Mouse (Mus musculus) 3134 (cell line): ENCODE data around the gene Slc22a20.

Experiments used
- DNase-seq: peaks from one replicate; pipeline ENCODE4 v3.0.0-alpha.2; 2011; ENCODE audit warnings: low spot score; ENCODE audit not compliant: insufficient read length; ENCODE audit errors: extremely low read depth

The Slc22a20 gene

DNA sequence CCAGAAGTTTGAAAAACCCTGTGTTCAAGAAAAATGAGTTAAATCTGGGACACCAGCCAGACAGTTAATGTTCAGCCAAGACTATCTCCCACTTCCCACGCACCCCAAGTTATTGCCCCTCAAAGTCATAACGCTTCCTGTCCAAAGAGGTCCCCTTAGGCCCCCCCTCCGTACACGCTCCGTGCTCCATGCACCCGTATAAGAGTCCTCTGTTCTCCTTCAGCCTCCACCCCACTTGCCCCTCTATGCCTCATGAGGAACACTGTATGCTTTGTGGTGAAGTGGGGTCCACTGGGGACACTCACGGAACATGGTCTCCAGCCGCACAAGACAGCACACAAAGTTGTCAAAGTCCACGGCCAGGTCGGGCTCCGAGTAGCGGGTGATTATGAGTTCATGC, 4.1 kb upstream of the Slc22a20 start:
- no peak for DNase-seq

DNA sequence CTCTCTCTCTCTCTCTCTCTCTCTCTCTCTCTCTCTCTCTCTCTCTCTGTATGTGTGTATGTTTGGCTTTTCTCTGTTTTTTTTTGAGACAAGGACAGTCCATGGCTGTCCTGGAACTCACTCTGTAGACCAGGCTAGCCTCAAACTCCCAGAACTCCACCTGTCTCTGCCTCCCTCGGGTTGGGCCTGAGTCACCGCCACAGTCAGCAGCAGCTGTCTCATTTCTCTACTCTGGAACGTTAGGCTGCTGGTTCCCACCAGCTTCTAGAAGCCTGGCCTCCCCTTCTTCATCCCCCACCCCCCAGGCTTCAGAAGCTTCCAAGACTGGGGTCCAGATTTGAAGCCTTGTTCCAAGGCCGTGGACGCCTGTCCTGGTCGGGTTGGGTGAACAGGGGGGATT, 3.6 kb upstream of the Slc22a20 start:
- DNase-seq = no peak

DNA sequence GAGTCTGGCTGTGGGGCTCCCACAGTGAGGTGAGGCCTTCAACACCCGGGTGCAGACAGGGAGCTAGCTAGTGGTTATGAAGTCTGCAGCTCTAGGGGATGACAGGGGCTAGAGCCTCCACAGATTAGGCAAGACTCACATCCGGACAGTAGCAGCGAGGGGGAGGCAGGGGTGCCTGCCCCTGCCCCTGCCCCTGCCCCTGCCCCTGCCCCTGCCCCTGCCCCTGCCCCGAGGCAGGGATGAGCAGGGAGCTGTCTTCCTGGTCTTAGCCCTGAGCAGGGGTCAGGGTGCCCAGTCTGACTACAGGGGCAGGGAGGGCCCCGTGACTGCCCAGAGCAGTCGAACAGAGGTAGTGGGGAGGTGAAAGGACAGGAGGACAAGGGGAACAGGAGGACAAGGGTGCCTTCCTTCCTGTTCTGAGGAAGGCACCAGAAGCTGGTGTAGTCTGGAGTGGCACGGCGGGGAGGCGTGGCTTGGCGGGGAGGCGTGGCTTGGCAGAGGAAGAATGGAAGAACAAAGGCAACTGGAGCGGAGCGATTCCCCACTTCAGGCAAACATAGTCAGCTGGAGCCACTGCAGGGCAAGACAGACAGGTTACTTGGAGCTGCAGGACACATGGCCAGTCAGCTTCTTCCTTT, 3.0 kb upstream of the Slc22a20 start:
- peak; percentile 81 for DNase-seq

GRCm38 (mm10) chr19:5988027-5988814, 2.3 kb upstream of the Slc22a20 start:
- DNase-seq = peak; percentile 67

- DNase-seq = no peak
These were observed 5.5 kb downstream of the Slc22a20 start for GRCm38 (mm10) chr19:5980477-5980876.

DNA sequence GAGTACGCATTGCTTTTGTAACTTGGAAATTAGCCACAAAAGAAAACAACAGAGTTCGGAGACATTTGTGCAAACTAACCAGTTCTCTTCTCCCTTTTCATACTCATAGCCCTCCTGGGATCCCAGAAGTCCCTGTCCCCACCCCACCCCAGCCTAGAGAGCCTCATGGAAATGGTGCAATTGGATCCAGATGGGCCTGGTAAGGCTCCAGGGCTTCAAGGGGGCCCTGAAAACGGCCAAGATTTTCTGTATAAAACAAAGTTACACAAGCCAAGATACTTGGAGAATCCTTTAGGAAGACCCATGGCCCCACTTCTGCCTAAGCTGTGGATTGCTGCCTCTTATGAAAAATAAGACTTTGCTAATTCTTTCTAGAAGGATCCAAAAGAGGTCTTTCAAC, 8.2 kb downstream of the Slc22a20 start:
- DNase-seq = no peak

GRCm38 (mm10) chr19:5975676-5976075, 10.3 kb downstream of the Slc22a20 start:
- no peak for DNase-seq

GRCm38 (mm10) chr19:5975112-5975511, 10.8 kb downstream of the Slc22a20 start:
- DNase-seq = no peak

GRCm38 (mm10) chr19:5967664-5968063, 18.3 kb downstream of the Slc22a20 start:
- DNase-seq = no peak

GRCm38 (mm10) chr19:5966786-5967185, 19.2 kb downstream of the Slc22a20 start:
- no peak for DNase-seq

DNA sequence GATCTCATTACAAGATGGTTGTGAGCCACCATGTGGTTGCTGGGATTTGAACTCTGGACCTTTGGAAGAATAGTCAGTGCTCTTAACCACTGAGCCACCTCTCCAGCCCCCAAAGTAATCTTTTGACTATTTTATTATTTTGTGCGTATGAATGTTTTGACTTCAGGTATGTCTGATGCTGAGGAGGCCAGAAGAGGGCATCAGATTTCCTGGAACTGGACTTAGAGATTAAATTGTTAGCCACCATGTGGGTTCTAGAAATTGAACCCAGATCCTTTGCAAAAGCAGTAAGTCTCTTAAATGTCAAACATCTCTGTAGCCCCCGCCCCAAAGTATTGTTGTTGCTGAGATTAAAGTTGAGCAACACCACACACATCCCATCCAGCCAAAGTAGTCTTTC, 20.0 kb downstream of the Slc22a20 start:
- no peak for DNase-seq

DNA sequence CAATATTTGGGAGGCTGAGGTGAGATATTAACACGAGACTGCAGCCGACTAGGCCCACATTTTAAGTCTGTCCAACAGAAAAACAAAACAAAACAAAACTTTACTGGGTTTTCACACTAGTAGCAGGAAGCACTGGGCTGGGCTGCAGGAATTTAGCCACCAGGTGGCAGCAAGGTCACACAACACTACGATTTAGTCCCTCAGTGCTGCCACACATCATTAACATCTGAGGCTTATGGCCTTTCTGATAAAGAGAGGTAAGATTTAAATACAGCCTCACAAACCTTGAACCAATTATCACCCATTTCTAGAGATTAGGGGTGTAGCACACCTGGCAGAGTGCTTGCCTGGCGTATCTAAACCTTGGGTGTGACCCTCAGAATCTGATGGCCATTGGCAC, 20.7 kb downstream of the Slc22a20 start:
- no peak for DNase-seq

DNA sequence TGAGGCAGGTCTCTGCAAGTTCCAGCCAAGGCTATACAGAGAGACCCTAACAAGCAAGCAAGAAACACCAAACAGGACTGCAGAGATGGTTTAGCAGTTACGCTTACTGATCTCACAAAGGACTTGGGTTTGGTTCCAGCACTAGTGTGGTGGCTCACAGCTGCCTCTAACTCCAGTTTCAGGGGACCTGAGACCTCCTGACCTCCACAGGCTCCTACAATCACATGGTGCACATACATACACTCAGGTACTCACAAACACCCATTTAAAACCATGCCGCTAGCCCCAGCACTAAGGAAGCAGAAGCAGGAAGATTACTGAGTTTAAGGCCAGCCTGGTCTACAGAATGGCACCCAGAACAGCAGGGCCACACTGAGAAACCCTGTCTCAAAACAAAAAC, 21.1 kb downstream of the Slc22a20 start:
- DNase-seq = no peak

GRCm38 (mm10) chr19:5963883-5964562, 21.9 kb downstream of the Slc22a20 start, which contains the start of gene Pola2:
Gene Pola2 (minus strand): TSS chr19:5964202.
- peak; percentile 89 for DNase-seq

DNA sequence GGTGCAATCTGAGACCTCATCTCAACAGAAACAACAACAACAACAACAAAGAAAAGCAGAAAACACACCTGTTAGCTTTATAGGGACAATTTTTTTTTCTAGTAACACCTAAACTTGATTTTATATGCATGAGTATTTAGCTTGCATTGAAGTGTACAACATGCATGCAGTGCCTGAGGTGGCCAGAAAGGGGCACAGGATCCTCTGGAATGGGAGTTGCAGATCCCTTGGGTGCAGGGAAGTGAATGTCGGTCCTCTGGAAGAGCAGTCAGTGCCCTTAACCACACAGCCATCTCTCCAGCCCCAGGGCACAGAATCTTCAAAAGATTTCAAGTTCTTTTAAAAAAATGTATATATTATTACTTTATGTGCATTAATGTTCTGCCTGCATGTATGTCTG, 23.3 kb downstream of the Slc22a20 start:
- DNase-seq = no peak

GRCm38 (mm10) chr19:5957371-5957770, 28.6 kb downstream of the Slc22a20 start:
- no peak for DNase-seq

DNA sequence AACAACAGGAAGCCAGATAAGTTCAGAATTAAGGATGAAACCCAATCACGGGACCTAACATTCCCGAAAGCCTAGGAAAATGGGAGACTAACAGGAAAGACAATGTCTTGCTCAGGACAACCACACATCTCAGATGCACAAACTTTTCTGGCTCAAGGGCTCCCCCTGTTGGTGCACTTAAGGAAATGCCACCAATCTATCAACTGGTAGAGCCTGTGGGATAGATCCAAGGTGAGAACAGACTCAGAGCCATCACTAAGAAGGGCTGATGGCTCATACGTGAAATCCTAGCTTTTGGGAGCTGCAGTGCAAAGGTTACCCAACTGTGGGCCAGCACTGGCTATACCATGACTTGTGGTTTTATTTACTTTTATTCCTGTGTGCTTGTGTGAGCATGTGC, 29.3 kb downstream of the Slc22a20 start:
- no peak for DNase-seq

- DNase-seq = no peak
These were observed 30.0 kb downstream of the Slc22a20 start for GRCm38 (mm10) chr19:5955704-5956670.

DNA sequence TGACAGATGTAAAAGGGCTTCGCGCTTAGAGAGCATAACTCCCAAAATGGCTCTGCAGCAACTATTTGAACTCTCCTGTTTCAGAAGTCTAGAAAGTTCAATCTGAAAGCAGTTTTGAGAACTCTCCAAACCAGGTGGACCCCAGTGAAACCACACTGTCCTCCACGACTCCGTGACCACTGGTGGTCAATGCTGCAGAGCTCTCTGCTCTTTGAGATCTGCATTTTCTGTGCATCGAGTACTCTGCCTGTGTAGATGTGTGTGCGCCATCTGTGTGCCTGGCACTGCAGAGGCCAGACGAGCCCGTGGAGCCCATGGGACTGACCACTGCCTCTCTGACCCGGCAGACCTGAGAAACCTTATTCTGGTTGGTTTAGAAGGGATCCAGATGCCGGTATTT, 31.0 kb downstream of the Slc22a20 start:
- DNase-seq = no peak

DNA sequence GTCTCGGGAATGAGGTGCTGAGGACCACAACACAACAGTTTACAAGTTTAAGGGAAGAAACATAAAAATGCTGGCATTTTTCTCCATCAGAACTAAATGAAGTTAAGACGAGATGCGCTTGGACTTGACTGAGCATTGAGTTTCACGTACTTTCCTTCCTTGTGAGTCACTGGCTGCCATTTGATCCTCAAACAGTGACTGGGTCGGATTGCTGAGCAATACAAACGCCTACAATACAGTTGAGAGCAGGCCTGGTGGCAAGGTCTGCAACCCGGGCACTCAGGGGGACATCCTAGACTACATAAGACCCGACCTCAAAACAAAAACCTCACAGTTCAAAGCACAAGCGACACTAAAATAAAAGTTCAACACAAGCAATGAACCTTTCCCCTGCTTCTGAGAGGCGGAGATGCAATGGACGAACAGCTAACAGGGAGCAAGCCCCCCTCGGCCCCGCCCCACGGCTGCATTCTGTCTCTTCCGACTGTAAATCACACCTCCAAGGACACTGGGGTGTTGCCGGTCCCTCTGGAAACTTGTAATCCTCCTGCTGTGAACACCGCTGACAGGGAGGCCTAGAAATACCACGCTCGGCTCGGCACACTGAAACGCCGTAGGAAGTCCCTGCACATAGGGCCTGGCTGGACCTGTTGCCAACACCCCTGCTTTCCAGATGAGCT, 31.8 kb downstream of the Slc22a20 start:
- DNase-seq = no peak
